Mouse (Mus musculus): ENCODE measurements around the gene Eif4a3.
"Not testable (repeated sequence)": the region's sequence is repeated elsewhere in the genome, so short reads cannot be mapped to it uniquely, and the experiment has no call there.

Eif4a3 gene

GRCm38 (mm10) chr11:119245543-119245942, 54.3 kb downstream of the Eif4a3 start:
- DNase-seq (ENCODE audit: low spot score) = not testable (repeated sequence)

- no peak for DNase-seq (ENCODE audit: low spot score)
Observed at GRCm38 (mm10) chr11:119239480-119239879, 60.4 kb downstream of the Eif4a3 start.

All from spleen, adult 12 weeks (tissue).